17 mouse cellular contexts compared by ENCODE assay signal in the genomic region with DNA sequence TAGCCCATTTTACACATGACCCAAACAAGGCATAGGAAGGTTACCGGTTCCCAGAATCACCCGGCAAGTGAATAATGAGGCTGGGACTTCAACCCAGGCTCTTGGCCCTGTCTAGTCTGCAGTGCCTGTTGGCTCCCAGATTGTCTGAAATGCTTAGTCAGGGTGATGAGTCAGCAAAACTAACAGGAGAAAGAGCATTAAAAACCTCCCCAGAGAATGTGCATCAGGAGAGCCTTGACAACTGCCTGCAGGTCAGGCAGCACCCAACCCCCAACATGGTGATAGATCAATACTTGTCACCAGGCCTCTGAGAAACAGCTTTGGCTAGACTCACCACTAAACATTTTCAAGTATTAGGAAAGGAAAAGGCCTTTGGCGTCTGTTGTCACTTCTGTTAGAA. TPM values are rescaled to one million over a fixed set of nuclear protein-coding genes. Genes with fewer than 3 reads are reported as not detected.
DNase-seq lines count a peak whose midpoint lies in the region; TF ChIP-seq lines count a peak whose summit lies in the region.
"Had no signal": no experiment of that assay in that cellular context is flagged by ENCODE, and none has a peak within 500 bp of the region (broad histone marks: within the 10 kb centered on the region; RNA-seq: fewer than 3 reads in every experiment).

No protein-coding gene starts in this region.

- no peaks in the 10 kb centered on the region for H3K27me3 ChIP-seq in kidney, adult 2 months (replicated peaks; ENCODE audit: control insufficient read depth, insufficient read depth, low read length)
- H3K27me3 ChIP-seq in limb, embryonic 10.5 days (ENCODE audit: low read depth, poor library complexity, severe bottlenecking): no peaks in the 10 kb centered on the region
- H3K27me3 ChIP-seq: forebrain, embryonic 13.5 days; lung, embryonic 15.5 days; midbrain, embryonic 12.5 days; stomach, embryonic 15.5 days had no signal

- no peak for TF ChIP-seq POLR2A in kidney, adult 2 months (IDR thresholded peaks at IDR 0.05; ENCODE audit: low read depth, low read length)

- DNase-seq in kidney, adult 2 months: peak; percentile 12
- no peak for DNase-seq in kidney, postnatal 14 days
- DNase-seq in R1 (ENCODE audit: low read depth, low spot score): peak; percentile 38
- DNase-seq in fibroblast of lung, adult 2 months (ENCODE audit: low read depth): peak; percentile 70
- DNase-seq in mesoderm, embryonic 11.5 days (ENCODE audit: low read depth, low spot score): peak; percentile 19
- DNase-seq in right cerebral cortex, postnatal 25 days: no peak
- DNase-seq in limb, embryonic 10.5 days (ENCODE audit: low spot score): no peak
- DNase-seq: cerebellum, adult 9-10 months; gastrocnemius, postnatal 10 days had no signal

- no peak for TF ChIP-seq CTCF in kidney, adult 2 months (conservative IDR thresholded peaks at IDR 0.05; ENCODE audit: insufficient read depth, insufficient read length, low read depth, low read length)

- H3K4me1 ChIP-seq in kidney, adult 2 months (ENCODE audit: control insufficient read depth, insufficient read depth, low read length): no peaks in the 10 kb centered on the region
- H3K4me1 ChIP-seq in limb, embryonic 10.5 days: peaks cover 1% of the 10 kb centered on the region; the same call in 1 of the 2 replicates
- H3K4me1 ChIP-seq: lung, embryonic 15.5 days; midbrain, embryonic 12.5 days; stomach, embryonic 15.5 days had no signal

- H3K27ac ChIP-seq in kidney, adult 2 months (ENCODE audit: insufficient read depth, low read depth, low read length): no peak overlapping the region
- no peak overlapping the region for H3K27ac ChIP-seq in limb, embryonic 10.5 days
- H3K27ac ChIP-seq: forebrain, embryonic 13.5 days; hindbrain, postnatal 0 days; lung, embryonic 15.5 days; midbrain, embryonic 12.5 days; stomach, embryonic 15.5 days had no signal

- no peaks in the 10 kb centered on the region for H3K9me3 ChIP-seq in limb, embryonic 10.5 days (replicated peaks)
- H3K9me3 ChIP-seq: forebrain, embryonic 13.5 days; lung, embryonic 15.5 days; midbrain, embryonic 12.5 days; stomach, embryonic 15.5 days had no signal

- H3K36me3 ChIP-seq in kidney, adult 2 months (ENCODE audit: control insufficient read depth, insufficient read depth, low read length): peaks cover 2% of the 10 kb centered on the region; the same call in 1 of the 2 replicates
- peaks cover 13% of the 10 kb centered on the region; the same call in 1 of the 2 replicates for H3K36me3 ChIP-seq in limb, embryonic 10.5 days
- H3K36me3 ChIP-seq: lung, embryonic 15.5 days had no signal

- whole genome bisulfite sequencing in kidney, adult 2 months: 67% methylated on average over 3 of the region's 3 CpGs
- WGBS in limb, embryonic 10.5 days: 83% methylated on average over 3 of the region's 3 CpGs

- H3K4me3 ChIP-seq in kidney, adult 2 months (ENCODE audit: insufficient read depth, low read depth, low read length): no peak overlapping the region
- no peak overlapping the region for H3K4me3 ChIP-seq in limb, embryonic 10.5 days
- H3K4me3 ChIP-seq: forebrain, embryonic 13.5 days; lung, embryonic 15.5 days; midbrain, embryonic 12.5 days; stomach, embryonic 15.5 days had no signal

RNA-seq across cellular contexts. Expression of gene Efcab10, which starts 25.1 kb away (rescaled TPM):
- polyA plus RNA-seq in kidney, adult 2 months (2012; rRNA removed): 0.17 TPM in 1 of 2 replicates, not detected in the other
- polyA plus RNA-seq in limb, embryonic 10.5 days (2016; fragmentation: Nextera tagmentation; extraction: Ambion mirVana): 0.39 and 0.83 TPM in 2 replicates
- polyA plus RNA-seq: heart, embryonic 16.5 days; kidney, embryonic 14.5 days; small intestine, adult 2 months had no signal

RNA-seq across cellular contexts. Expression of gene Twistnb, which starts 59.9 kb away (rescaled TPM):
- 12.7 and 19.9 TPM in 2 replicates for polyA plus RNA-seq in kidney, adult 2 months (2012; rRNA removed)
- 79.1 and 84.9 TPM in 2 replicates for polyA plus RNA-seq in limb, embryonic 10.5 days (2016; fragmentation: Nextera tagmentation; extraction: Ambion mirVana)

Comparison
In these comparisons a context has a peak if more than half of its experiments do, and no peak if none do; other contexts are left out.
1. DNase-seq: peak in kidney, adult 2 months (single experiment), R1 (single experiment), fibroblast of lung, adult 2 months (single experiment) and mesoderm, embryonic 11.5 days (single experiment); none in kidney, postnatal 14 days (single experiment), right cerebral cortex, postnatal 25 days (single experiment) and limb, embryonic 10.5 days (single experiment).